Mouse (Mus musculus) ES-Bruce4 (cell line): ENCODE data around the gene Gja10. TPM values are rescaled to one million over a fixed set of nuclear protein-coding genes. Genes with fewer than 3 reads are reported as not detected.

Experiments used
- H3K27ac ChIP-seq: 2 replicates; pipeline ENCODE4 v1.5.1; 2012; ENCODE audit warnings: low read length, inconsistent platforms; ENCODE audit not compliant: insufficient read depth
- H3K27me3 ChIP-seq: 2 replicates; pipeline ENCODE4 v1.6.1; 2012; ENCODE audit warnings: mild to moderate bottlenecking, low read length, inconsistent platforms; ENCODE audit not compliant: control insufficient read depth, poor library complexity, insufficient read depth, severe bottlenecking
- H3K36me3 ChIP-seq: 2 replicates; pipeline ENCODE4 v1.6.1; 2012; ENCODE audit warnings: inconsistent platforms, mild to moderate bottlenecking, low read length, moderate library complexity; ENCODE audit not compliant: control insufficient read depth, poor library complexity, insufficient read depth, severe bottlenecking
- H3K4me1 ChIP-seq: one replicate; pipeline ENCODE4 v1.8.1; 2011; ENCODE audit warnings: low read length; ENCODE audit not compliant: control insufficient read depth, insufficient read depth
- H3K4me3 ChIP-seq: 2 replicates; pipeline ENCODE4 v1.5.1; 2011; ENCODE audit warnings: low read depth, mild to moderate bottlenecking, low read length
- H3K9ac ChIP-seq: 2 replicates; pipeline ENCODE4 v1.6.1; 2012; ENCODE audit warnings: low read depth, mild to moderate bottlenecking, inconsistent platforms; ENCODE audit not compliant: poor library complexity, severe bottlenecking
- H3K9me3 ChIP-seq: replicated peaks from 2 replicates; pipeline ENCODE4 v1.6.1; 2012; ENCODE audit warnings: mild to moderate bottlenecking, low read length, inconsistent platforms; ENCODE audit not compliant: control insufficient read depth, poor library complexity, insufficient read depth, severe bottlenecking
- CTCF ChIP-seq: IDR thresholded peaks from one replicate; pipeline ENCODE4 v1.8.1; 2011; ENCODE audit warnings: low read depth, low read length
- EP300 ChIP-seq: IDR thresholded peaks from 2 replicates; pipeline ENCODE4 v1.6.1; 2011; ENCODE audit warnings: low read depth, low read length; ENCODE audit not compliant: insufficient read depth
- POLR2A ChIP-seq: IDR thresholded peaks from one replicate; pipeline ENCODE4 v1.8.1; 2011; ENCODE audit warnings: low read length; ENCODE audit not compliant: insufficient read depth
- polyA plus RNA-seq: library from polyadenylated mRNA; stranded (reverse); fragments of >200 nt; gene quantifications from 2 replicates; pipeline ENCODE4 v1.2.4, GENCODE M21; 2011; ENCODE audit warnings: low read depth; ENCODE audit not compliant: missing spikeins, insufficient read depth, insufficient read length

Gja10 gene
- polyA plus RNA-seq, 1 experiment: not detected

DNA sequence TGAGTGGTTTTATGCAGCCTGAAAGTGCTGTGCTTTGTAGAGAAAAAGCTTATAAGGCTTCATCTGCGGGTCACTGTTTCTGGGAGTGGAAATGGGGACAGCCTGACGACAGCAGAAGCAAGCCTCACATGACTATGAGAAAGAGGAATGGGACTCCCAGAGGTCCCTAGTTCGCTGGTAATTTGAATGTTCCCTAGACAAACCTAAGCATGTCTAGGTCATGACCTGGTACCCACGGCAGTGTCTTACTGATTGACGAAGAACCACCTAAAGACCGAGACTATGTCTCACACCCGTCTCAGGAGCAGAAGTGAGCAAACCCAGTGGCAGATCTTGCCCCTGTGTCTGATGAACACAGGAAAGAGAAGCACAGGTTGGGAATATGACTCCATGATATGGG is 38.1 kb downstream of the Gja10 start:
- Histone ChIP-seq H3K4me1 (no peaks in the 10 kb centered on the region), H3K9me3 (no peaks in the 10 kb centered on the region), H3K9ac (no peak overlapping the region)

DNA sequence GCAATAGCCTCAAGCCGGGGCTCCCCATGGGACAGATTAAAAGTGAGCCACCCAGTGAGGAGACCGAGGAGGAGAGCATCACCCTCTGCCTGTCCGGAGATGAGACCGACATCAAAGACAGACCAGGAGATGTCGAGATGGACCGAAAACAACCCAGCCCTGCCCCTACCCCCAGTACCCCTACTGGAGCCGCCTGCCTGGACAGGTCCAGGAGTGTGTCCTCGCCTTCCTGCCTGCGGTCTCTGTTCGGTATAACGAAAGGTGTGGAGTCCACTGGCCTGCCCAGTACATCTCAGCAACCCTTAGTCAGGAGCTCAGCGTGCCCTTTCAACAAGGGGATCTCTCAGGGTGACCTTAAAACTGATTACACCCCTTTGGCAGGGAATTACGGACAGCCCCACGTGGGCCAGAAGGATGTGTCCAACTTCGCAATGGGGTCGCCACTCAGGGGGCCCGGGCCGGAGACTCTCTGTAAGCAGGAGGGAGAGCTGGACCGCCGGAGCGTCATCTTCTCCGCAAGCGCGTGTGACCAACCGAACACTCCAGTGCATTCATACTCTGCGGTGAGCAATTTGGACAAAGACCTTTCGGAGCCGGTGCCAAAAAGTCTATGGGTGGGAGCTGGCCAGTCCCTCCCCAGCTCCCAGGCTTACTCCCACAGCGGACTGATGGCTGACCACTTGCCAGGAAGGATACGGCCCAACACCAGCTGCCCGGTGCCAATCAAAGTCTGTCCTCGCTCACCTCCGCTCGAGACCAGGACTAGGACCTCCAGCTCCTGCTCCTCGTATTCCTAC is 40.0 kb downstream of the Gja10 start:
- TF ChIP-seq POLR2A (no peak), CTCF (no peak), EP300 (no peak)
- H3K36me3 ChIP-seq: no peaks in the 10 kb centered on the region
- H3K9me3 ChIP-seq: no peaks in the 10 kb centered on the region
- H3K27ac ChIP-seq: no peak overlapping the region
- H3K4me1 ChIP-seq: no peaks in the 10 kb centered on the region
- H3K27me3 ChIP-seq: no peaks in the 10 kb centered on the region
- no peak overlapping the region for H3K9ac ChIP-seq
- H3K4me3 ChIP-seq: no peak overlapping the region

More for the DNA sequence above, 38.1 kb downstream of the Gja10 start:
- Histone ChIP-seq H3K27me3 (no peaks in the 10 kb centered on the region), H3K4me3 (no peak overlapping the region), H3K36me3 (no peaks in the 10 kb centered on the region), H3K27ac (no peak overlapping the region)
- TF ChIP-seq EP300 (no peak), CTCF (no peak), POLR2A (no peak)

DNA sequence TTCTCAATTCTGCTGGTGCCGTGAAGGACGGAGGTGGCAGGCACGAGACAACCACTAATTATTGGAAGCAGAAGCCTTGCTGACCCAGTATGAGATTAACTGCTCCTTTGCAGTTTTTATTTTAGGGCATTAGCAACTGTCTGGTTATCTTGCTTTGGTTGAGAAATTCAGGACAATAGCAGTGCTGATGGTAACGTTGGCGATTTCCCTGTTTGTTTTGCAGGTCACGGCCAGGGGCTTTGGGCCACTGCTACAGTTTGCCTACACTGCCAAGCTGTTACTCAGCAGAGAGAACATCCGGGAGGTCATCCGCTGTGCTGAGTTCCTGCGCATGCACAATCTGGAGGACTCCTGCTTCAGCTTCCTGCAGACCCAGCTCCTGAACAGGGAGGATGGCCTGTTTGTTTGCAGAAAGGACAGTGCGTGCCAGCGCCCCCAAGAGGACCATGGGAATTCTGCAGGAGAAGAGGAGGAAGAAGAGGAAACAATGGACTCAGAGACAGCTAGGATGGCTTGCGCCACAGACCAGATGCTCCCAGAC is 40.9 kb downstream of the Gja10 start:
- Histone ChIP-seq H3K27ac (no peak overlapping the region), H3K9ac (no peak overlapping the region), H3K27me3 (no peaks in the 10 kb centered on the region), H3K4me1 (no peaks in the 10 kb centered on the region), H3K36me3 (no peaks in the 10 kb centered on the region), H3K9me3 (no peaks in the 10 kb centered on the region), H3K4me3 (no peak overlapping the region)
- TF ChIP-seq POLR2A (no peak), CTCF (peak; percentile 67), EP300 (no peak)

DNA sequence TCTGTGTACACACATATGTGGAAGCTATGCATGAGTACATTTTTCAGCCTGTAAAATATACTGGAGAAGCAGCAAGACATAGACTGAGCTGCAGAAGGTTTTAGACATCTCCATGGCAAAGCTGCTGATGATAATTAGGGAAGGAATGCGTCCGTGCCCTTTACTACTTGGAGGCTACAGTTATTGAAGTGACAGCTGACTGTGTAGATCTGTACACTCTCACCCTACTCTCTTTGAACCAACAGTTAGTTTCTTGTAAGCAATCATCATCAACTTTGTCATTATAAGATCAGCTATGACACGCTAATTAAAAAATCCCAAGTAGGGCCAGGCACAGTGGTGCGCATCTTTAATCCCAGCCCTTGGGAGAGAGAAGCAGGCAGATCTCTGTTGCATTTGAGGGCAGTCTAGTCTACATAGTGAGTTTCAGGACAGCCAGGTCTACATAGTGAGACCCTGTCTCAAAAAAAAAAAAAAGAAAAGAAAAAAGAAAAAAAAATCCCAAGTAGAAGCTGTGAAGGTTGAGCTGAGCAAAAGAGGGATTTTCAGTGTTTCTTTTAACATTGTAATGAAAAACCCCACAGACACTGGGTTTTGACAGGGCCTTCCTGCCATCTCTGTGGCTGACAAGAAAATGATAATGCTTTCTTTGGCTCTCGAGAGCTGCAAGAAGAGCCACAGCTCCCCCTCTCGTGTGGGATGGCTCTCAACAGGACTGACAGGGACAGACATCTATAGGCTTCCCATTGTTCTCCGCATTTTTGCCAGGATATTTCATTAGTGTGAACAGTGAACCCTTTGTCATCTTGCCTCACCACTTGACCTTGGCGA is 41.6 kb downstream of the Gja10 start:
- Histone ChIP-seq H3K27ac (no peak overlapping the region), H3K27me3 (no peaks in the 10 kb centered on the region), H3K4me3 (no peak overlapping the region), H3K4me1 (no peaks in the 10 kb centered on the region), H3K36me3 (no peaks in the 10 kb centered on the region), H3K9ac (no peak overlapping the region), H3K9me3 (no peaks in the 10 kb centered on the region)
- TF ChIP-seq CTCF (peak; percentile 8), POLR2A (no peak)

DNA sequence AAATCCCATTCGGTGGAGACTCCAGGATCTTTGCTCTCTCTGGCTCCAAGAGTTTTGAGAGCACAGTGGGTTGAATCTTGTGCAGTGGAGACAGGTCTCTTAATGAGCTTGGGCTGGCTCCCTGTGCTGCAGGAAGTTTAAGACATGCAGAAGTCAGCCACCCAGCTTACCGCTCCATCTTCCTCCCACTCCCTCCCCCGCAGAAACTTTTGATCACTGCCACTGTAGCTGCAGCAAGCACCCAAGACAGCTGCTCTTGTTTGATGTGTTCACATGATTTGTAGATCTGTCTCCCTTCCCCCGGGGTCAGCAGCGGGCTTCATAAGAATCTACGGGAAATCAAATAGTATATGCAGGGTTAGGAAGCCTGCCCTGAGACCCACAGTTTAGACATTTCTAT is 42.3 kb downstream of the Gja10 start:
- H3K27ac ChIP-seq: no peak overlapping the region
- no peaks in the 10 kb centered on the region for H3K36me3 ChIP-seq
- no peaks in the 10 kb centered on the region for H3K4me1 ChIP-seq
- no peaks in the 10 kb centered on the region for H3K27me3 ChIP-seq
- H3K9me3 ChIP-seq: no peaks in the 10 kb centered on the region
- no peak for TF ChIP-seq POLR2A
- TF ChIP-seq EP300: no peak
- H3K9ac ChIP-seq: no peak overlapping the region
- H3K4me3 ChIP-seq: no peak overlapping the region

DNA sequence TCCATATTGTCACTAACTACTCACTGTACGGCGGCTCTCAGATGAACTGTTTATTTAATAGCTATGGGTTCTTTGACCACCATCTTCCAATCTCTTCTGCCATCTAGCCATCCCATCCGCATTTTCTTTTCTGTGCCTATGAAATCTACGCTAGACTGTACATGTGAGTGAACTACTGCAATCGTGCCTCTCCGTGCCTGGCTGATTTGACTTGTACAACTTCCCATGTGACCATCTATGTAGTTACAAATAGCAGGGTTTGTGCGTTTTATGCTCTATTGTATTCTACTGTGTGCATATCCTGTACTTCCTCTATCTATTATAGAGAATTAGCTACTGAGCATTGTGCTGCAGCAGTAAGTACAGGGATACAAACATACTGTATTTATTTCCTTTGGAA is 47.1 kb downstream of the Gja10 start:
- no peak overlapping the region for H3K9ac ChIP-seq
- no peak for TF ChIP-seq CTCF
- TF ChIP-seq EP300: no peak
- no peak for TF ChIP-seq POLR2A
- H3K36me3 ChIP-seq: no peaks in the 10 kb centered on the region
- no peak overlapping the region for H3K4me3 ChIP-seq
- H3K9me3 ChIP-seq: no peaks in the 10 kb centered on the region
- no peaks in the 10 kb centered on the region for H3K27me3 ChIP-seq
- H3K4me1 ChIP-seq: no peaks in the 10 kb centered on the region
- no peak overlapping the region for H3K27ac ChIP-seq
